Mouse (Mus musculus) liver, postnatal 0 days (tissue): Measurements from ENCODE around the gene Dlg2. TPM values are rescaled to one million over a fixed set of nuclear protein-coding genes. Genes with fewer than 3 reads are reported as not detected.
A peak's percentile ranks its signal among the peaks of the same experiment; 100 is the strongest.

ENCODE experiments used
- ATAC-seq: fragments of 200-750 bp; cut with Nextera tagmentation; 2 replicates; pipeline ENCODE4 v1.8.0; 2017; ENCODE audit warnings: mild to moderate bottlenecking, moderate library complexity
- DNase-seq: peaks from one replicate; pipeline ENCODE4 v3.0.0-alpha.2; 2016
- H3K27ac ChIP-seq: fragments of 300-500 bp; sonication (generic); 2 replicates; pipeline ENCODE4 v1.5.1; 2014; ENCODE audit warnings: antibody characterized with exemption, moderate library complexity, mild to moderate bottlenecking, low read depth
- H3K27me3 ChIP-seq: fragments of 300-500 bp; sonication (generic); 2 replicates; pipeline ENCODE4 v1.6.1; 2014; ENCODE audit warnings: low read length, control low read depth, mixed read lengths; ENCODE audit not compliant: insufficient read depth
- H3K36me3 ChIP-seq: fragments of 300-500 bp; sonication (generic); replicated peaks from 2 replicates; pipeline ENCODE4 v1.6.1; 2014; ENCODE audit warnings: mild to moderate bottlenecking, control low read depth, low read length, moderate library complexity, mixed read lengths; ENCODE audit not compliant: insufficient read depth
- H3K4me1 ChIP-seq: fragments of 300-500 bp; sonication (generic); 2 replicates; pipeline ENCODE4 v1.6.1; 2014; ENCODE audit warnings: antibody characterized with exemption, mild to moderate bottlenecking, control low read depth; ENCODE audit not compliant: insufficient read depth
- H3K4me2 ChIP-seq: fragments of 300-500 bp; sonication (generic); 2 replicates; pipeline ENCODE4 v1.6.1; 2014; ENCODE audit warnings: low read depth, mild to moderate bottlenecking, low read length, moderate library complexity, mixed read lengths
- H3K4me3 ChIP-seq: fragments of 300-500 bp; sonication (generic); 2 replicates; pipeline ENCODE4 v1.5.1; 2014; ENCODE audit warnings: low read depth, low read length
- H3K9ac ChIP-seq: fragments of 300-500 bp; sonication (generic); replicated peaks from 2 replicates; pipeline ENCODE4 v1.6.1; 2014; ENCODE audit warnings: mild to moderate bottlenecking, moderate library complexity
- H3K9me3 ChIP-seq: fragments of 300-500 bp; sonication (generic); 2 replicates; pipeline ENCODE4 v1.6.1; 2016; ENCODE audit warnings: mild to moderate bottlenecking, control low read depth, low read length, mixed read lengths
- CTCF ChIP-seq: sonication (generic); IDR thresholded peaks from 2 replicates; pipeline ENCODE4 v1.5.1; 2016; ENCODE audit warnings: antibody characterized with exemption, low read depth
- EP300 ChIP-seq: IDR thresholded peaks from 2 replicates; pipeline ENCODE4 v1.6.1; 2016; ENCODE audit warnings: antibody characterized with exemption, low read depth, mild to moderate bottlenecking
- WGBS: fragments of 180-500 bp; shearing (Covaris S2); extraction: QIAGEN DNeasy Blood & Tissue Kit; methylation state at CpG from one replicate; pipeline ENCODE4 v1.1.7; 2014; ENCODE audit not compliant: insufficient replicate concordance; 5-methylcytosine and 5-hydroxymethylcytosine counted together
- polyA plus RNA-seq: library from polyadenylated mRNA; unstranded; fragments of >200 nt; fragmentation: Nextera tagmentation; extraction: Ambion mirVana; gene quantifications from 2 replicates; pipeline ENCODE4 v1.2.1, GENCODE M21; 2015

The Dlg2 gene
- polyA plus RNA-seq, 1 experiment from 2014 or later, result 0.41 TPM

DNA sequence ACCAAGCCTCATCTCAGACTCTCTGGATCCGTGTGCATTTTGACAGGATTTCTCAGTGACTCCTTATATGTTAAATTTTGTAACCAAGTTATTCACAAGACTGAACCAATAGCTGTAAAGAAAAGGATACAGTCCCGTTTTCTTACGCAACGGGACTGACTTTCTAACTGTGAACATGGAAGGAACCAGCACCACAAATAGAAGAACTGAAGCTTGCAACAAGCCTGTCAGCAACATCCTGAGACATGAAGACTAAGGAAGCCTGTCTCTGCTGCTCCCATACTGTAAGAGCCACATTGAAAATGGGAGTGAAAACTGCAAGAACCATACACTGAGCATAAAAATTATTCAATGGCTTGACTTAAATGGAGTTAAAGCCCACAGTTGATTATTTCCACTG is 1981.8 kb downstream of the Dlg2 start:
- 0 out of 2 replicates have a peak overlapping the region, but pooled peaks have one; percentile 16 for H3K27ac ChIP-seq
- TF ChIP-seq EP300 (no peak), CTCF (no peak)
- ATAC-seq, result no peak
- 37% methylated on average over 4 of the region's 4 CpGs for WGBS
- no peak for DNase-seq
- H3K4me3 ChIP-seq, result no peak overlapping the region
- H3K9me3 ChIP-seq, result no peaks in the 10 kb centered on the region
- no peaks in the 10 kb centered on the region for H3K4me1 ChIP-seq
- no peak overlapping the region for H3K9ac ChIP-seq
- no peak overlapping the region for H3K4me2 ChIP-seq
- H3K36me3 ChIP-seq, result no peaks in the 10 kb centered on the region
- no peaks in the 10 kb centered on the region for H3K27me3 ChIP-seq

DNA sequence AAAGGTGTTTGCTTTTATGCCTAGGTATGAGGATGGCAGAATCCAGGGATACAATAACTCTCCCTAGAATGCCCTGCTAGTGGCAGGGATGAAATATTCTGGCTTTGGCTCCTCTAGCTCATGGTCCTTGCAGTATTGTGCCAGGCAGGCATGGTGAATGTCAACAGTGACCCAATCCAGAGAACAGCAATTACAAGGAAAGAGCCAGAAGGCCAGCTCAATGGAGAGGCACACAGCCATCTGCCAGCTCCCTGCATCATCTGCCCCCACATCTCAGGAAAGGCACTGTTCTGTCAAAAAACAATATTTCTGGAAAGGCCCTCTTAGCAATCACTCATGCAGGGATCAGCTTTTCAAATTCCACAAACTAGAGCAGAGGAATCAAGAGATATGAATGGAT is 1984.1 kb downstream of the Dlg2 start:
- no peak for TF ChIP-seq EP300
- TF ChIP-seq CTCF, result no peak
- Histone ChIP-seq H3K9ac (no peak overlapping the region), H3K27ac (no peak overlapping the region), H3K9me3 (no peaks in the 10 kb centered on the region), H3K27me3 (no peaks in the 10 kb centered on the region), H3K4me1 (no peaks in the 10 kb centered on the region), H3K4me2 (no peak overlapping the region), H3K4me3 (no peak overlapping the region), H3K36me3 (no peaks in the 10 kb centered on the region)
- ATAC-seq (no peak), DNase-seq (no peak)

DNA sequence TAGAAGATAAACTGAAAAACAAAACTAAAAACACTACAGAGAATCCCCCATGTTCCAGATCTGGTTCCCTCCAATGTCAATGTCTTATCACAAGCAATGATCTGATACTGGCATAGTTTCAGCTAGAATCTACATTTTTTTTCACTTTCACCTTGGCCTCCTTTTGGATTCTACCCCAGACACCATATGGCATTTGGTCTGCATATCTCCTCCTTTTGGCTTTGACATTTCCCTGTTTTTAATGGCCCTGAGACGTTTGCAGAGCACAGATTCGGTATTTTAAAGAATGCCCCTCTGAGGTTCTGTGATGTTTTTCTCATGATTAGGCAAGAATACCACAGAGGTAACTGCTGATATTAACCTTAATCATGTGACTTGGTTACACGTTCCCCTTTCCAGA is 1984.8 kb downstream of the Dlg2 start:
- ATAC-seq (no peak), DNase-seq (no peak)
- no peaks in the 10 kb centered on the region for H3K9me3 ChIP-seq
- WGBS, result 46% methylated on average over 3 of the region's 3 CpGs
- no peak overlapping the region for H3K4me3 ChIP-seq
- no peaks in the 10 kb centered on the region for H3K4me1 ChIP-seq
- no peak overlapping the region for H3K9ac ChIP-seq
- no peak overlapping the region for H3K27ac ChIP-seq
- TF ChIP-seq CTCF (no peak), EP300 (no peak)
- H3K27me3 ChIP-seq, result no peaks in the 10 kb centered on the region
- H3K36me3 ChIP-seq, result no peaks in the 10 kb centered on the region
- no peak overlapping the region for H3K4me2 ChIP-seq

DNA sequence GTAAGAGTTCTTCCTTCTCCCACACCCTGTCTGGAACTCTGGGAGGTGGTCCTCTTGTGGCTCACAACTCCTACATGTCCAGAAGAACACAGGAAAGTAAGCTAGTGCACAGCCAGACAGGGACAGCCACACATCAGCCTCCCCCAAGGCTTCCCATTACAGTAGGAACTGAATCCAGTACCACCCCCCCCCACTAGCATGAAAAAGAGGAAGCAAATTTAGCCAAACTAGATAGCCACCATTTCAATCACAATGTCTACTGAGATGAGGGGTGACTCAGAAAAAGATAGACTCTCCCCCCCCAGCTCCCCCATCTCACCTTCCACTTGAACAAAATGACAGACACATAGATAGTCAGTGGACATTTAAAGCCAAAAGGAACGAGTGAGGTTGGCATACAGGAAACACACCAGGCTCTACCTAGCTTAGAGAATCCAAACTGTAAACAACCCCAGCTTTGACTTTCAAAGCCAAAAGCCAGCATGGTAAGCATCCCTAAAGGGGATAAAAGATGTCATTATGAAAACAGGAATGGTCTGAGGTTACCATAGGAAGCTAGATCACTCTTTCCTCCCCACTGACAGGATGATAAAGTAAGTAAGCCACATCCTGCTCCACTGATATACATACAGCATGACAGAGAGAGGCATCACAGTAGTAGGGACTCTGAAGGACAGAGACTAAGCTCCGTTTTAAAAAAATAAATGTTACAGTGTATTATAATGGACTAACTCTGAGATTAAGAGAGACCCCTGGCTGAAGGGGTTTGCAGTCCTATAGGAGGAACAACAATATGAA is 1986.8 kb downstream of the Dlg2 start:
- no peaks in the 10 kb centered on the region for H3K4me1 ChIP-seq
- no peak overlapping the region for H3K4me2 ChIP-seq
- no peak for TF ChIP-seq CTCF
- TF ChIP-seq EP300, result no peak
- H3K9ac ChIP-seq, result no peak overlapping the region
- no peak overlapping the region for H3K4me3 ChIP-seq
- H3K36me3 ChIP-seq, result no peaks in the 10 kb centered on the region
- no peak overlapping the region for H3K27ac ChIP-seq
- ATAC-seq (no peak), DNase-seq (no peak)
- WGBS, result 23% methylated on average over 2 of the region's 2 CpGs
- H3K9me3 ChIP-seq, result no peaks in the 10 kb centered on the region
- no peaks in the 10 kb centered on the region for H3K27me3 ChIP-seq

DNA sequence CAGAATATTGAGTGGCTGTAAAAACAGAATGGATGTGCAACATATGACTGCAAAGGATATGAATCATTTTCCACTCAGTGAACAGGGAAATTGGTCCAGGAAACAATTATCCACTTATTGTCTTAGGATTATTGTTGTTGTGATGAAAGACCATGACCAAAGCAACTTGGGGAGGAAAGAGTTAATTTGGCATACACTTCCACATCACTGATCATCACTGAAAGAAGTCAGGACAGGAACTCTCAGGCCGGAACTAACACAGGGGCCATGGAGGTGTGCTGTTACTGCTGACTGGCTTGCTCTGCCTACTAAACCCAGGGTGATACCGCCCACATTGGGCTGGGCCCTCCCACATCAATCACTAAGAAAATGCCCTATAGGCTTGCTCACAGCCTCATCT is 1987.8 kb downstream of the Dlg2 start:
- Histone ChIP-seq H3K4me1 (no peaks in the 10 kb centered on the region), H3K4me2 (no peak overlapping the region), H3K27me3 (no peaks in the 10 kb centered on the region), H3K27ac (no peak overlapping the region), H3K4me3 (no peak overlapping the region), H3K36me3 (no peaks in the 10 kb centered on the region), H3K9me3 (no peaks in the 10 kb centered on the region), H3K9ac (no peak overlapping the region)
- 60% methylated on average over 2 of the region's 2 CpGs for WGBS
- DNase-seq, result no peak
- ATAC-seq, result no peak
- TF ChIP-seq CTCF (no peak), EP300 (no peak)

DNA sequence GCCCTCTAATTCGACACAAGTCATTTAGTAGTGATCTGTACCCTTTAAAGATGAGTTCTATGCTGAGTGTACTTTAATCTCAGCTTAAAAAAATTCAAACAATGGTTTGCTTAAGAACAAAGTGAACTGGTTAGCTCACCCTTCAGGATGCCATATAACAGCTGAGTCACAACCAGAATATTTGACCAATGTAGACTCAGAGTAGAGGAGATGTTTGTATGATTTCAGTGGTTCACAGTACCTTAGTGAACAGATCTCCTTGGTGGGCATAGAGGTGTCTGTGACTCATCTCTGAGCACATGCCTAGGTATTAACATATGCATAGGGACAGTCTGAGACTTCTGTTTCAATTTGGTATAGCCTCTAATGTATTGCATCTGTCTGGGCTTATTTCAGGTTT is 2002.7 kb downstream of the Dlg2 start:
- DNase-seq, result no peak
- WGBS, result 58% methylated on average over 1 of the region's 1 CpGs
- Histone ChIP-seq H3K27ac (no peak overlapping the region), H3K4me1 (no peaks in the 10 kb centered on the region), H3K27me3 (no peaks in the 10 kb centered on the region), H3K9ac (no peak overlapping the region), H3K36me3 (no peaks in the 10 kb centered on the region), H3K9me3 (no peaks in the 10 kb centered on the region), H3K4me2 (no peak overlapping the region), H3K4me3 (no peak overlapping the region)
- TF ChIP-seq CTCF, result no peak
- TF ChIP-seq EP300, result no peak
- no peak for ATAC-seq

DNA sequence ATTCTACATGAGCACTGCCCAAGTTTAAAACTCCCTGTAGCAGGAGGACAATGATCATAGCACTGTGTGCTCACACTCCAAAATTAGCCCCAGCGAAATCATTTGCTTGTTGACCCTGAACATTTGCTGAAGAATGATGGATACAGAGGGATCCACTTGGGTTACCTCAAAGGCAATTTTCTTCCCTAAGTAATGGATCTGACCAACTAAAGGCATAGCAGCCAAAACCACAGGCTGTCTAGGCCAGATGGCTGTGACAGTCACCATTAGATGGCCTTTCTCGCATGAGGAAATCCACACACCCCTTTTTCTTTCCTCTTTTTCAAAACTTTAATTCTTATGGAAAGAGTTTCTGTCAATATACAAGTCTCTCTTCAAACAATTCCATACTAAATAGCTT is 2003.3 kb downstream of the Dlg2 start:
- H3K4me3 ChIP-seq, result no peak overlapping the region
- ATAC-seq, result no peak
- no peaks in the 10 kb centered on the region for H3K9me3 ChIP-seq
- H3K27me3 ChIP-seq, result no peaks in the 10 kb centered on the region
- TF ChIP-seq EP300 (no peak), CTCF (no peak)
- H3K4me1 ChIP-seq, result no peaks in the 10 kb centered on the region
- no peak overlapping the region for H3K27ac ChIP-seq
- DNase-seq, result no peak
- no peaks in the 10 kb centered on the region for H3K36me3 ChIP-seq
- 75% methylated on average over 2 of the region's 2 CpGs for WGBS
- H3K9ac ChIP-seq, result no peak overlapping the region
- no peak overlapping the region for H3K4me2 ChIP-seq
